ENCODE assay signal across 8 mouse cellular contexts in the genomic region with DNA sequence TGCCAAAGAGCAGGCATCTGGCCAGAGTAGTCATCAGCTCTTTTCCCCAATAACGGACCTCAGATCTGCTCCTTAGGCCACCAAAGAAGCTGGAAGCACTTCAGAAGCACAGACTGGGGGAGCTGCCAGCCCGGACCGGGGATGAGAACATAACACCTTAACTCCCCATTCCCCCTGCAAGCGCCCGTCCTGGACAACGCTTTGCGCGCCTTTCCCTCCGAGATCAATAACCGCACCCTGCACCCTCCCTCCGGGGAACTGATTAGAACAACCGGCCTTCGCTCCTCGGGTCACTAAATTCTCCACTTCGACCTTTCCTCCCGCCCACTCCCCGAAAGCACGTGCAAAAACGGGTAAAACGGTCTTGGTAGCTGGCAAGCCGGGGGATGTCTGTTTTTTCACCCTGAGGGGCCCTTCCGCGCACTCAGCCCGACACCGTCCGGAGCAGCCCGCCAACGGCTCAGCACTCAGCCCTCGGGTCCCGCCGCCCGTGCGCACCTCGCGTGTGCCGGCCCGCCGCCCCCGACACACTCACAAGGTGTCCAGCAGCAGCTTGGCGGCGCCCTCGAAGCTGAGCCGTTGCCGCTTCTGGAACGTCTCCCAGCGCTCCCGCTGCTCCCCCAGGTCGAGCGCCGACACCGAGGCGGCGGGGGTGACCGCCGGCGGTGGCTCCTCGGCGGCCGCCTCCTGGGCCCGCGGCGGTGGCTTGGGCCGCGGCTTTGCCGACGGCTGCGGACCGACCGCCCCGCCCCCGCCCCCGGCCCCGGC. TPM values are rescaled to one million over a fixed set of nuclear protein-coding genes. Genes with fewer than 3 reads are reported as not detected.
DNase-seq lines count a peak whose midpoint lies in the region; ATAC-seq and TF ChIP-seq lines count a peak whose summit lies in the region.

No protein-coding gene starts in this region.

- ATAC-seq in inflammation-experienced regulatory T-cells, adult 6 months = peak; percentile 53
- peak; percentile 78 for ATAC-seq in limb, embryonic 14.5 days (ENCODE audit: low FRiP score, low read depth)
- ATAC-seq in midbrain, embryonic 13.5 days = peak; percentile 88

- no peak for TF ChIP-seq POLR2A in limb, embryonic 14.5 days (IDR thresholded peaks at IDR 0.05; ENCODE audit: borderline replicate concordance, extremely low read depth, insufficient read depth, insufficient read length)

- H3K27me3 ChIP-seq in limb, embryonic 14.5 days (ENCODE audit: control insufficient read depth, insufficient read depth, low read length) = 0 out of 2 replicates have a peak, but pooled peaks cover 7% of the 10 kb centered on the region
- no peaks in the 10 kb centered on the region for H3K27me3 ChIP-seq in midbrain, embryonic 13.5 days

- H3K9ac ChIP-seq in limb, embryonic 14.5 days (ENCODE audit: low read depth, low read length, severe bottlenecking) = peak overlapping the region; percentile 89
- peak overlapping the region; percentile 95 for H3K9ac ChIP-seq in midbrain, embryonic 13.5 days (replicated peaks)

- no peaks in the 10 kb centered on the region for H3K9me3 ChIP-seq in limb, embryonic 14.5 days (ENCODE audit: control insufficient read depth, low read length)
- no peaks in the 10 kb centered on the region for H3K9me3 ChIP-seq in midbrain, embryonic 13.5 days

- H3K4me1 ChIP-seq in limb, embryonic 14.5 days (ENCODE audit: control insufficient read depth, insufficient read depth, low read length) = no peaks in the 10 kb centered on the region
- H3K4me1 ChIP-seq in midbrain, embryonic 13.5 days (replicated peaks) = peaks cover 14% of the 10 kb centered on the region

- peak overlapping the region; percentile 52; the same call in 1 of the 2 replicates for H3K27ac ChIP-seq in limb, embryonic 14.5 days (replicated peaks; ENCODE audit: low read depth, low read length)
- peak overlapping the region; percentile 87 for H3K27ac ChIP-seq in midbrain, embryonic 13.5 days

- peak overlapping the region; percentile 95 for H3K4me2 ChIP-seq in limb, embryonic 14.5 days (replicated peaks; ENCODE audit: low read depth, low read length, severe bottlenecking)
- H3K4me2 ChIP-seq in midbrain, embryonic 13.5 days (replicated peaks) = peak overlapping the region; percentile 80

- no peaks in the 10 kb centered on the region for H3K36me3 ChIP-seq in limb, embryonic 14.5 days (ENCODE audit: control insufficient read depth, insufficient read depth, low read length)
- H3K36me3 ChIP-seq in midbrain, embryonic 13.5 days = peaks cover 11% of the 10 kb centered on the region

- WGBS in limb, embryonic 14.5 days = under 1% methylated on average over 47 of the region's 73 CpGs
- under 1% methylated on average over 55 of the region's 73 CpGs for WGBS in midbrain, embryonic 13.5 days

- peak; percentile 23 to 40 for DNase-seq in layer of hippocampus, adult 18-20 months (ENCODE audit: low spot score in 2 of 2)
- DNase-seq in layer of hippocampus, adult 9-11 months = no peak
- peak; percentile 71 for DNase-seq in embryo, embryonic 10.5 days (ENCODE audit: low spot score)
- peak; percentile 60 for DNase-seq in gastrocnemius, postnatal 25 days
- no peak for DNase-seq in limb, embryonic 14.5 days (ENCODE audit: low spot score)
- DNase-seq in spleen, postnatal 10 days (ENCODE audit: low spot score in 2 of 2) = peak; percentile 72 to 82

- H3K4me3 ChIP-seq in limb, embryonic 14.5 days (replicated peaks; ENCODE audit: low read length) = peak overlapping the region; percentile 75
- H3K4me3 ChIP-seq in midbrain, embryonic 13.5 days (replicated peaks) = peak overlapping the region; percentile 82

RNA-seq across cellular contexts. Expression of gene Cenpv, which starts 0.6 kb away (rescaled TPM):
- 10 to 100 TPM; 37.5 to 42.7 TPM for total RNA-seq in layer of hippocampus, adult 18-20 months (2021)
- total RNA-seq in gastrocnemius, postnatal 25 days (2021) = 10 to 100 TPM; 18.9 to 24.0 TPM
- polyA plus RNA-seq in inflammation-experienced regulatory T-cells, adult 6 months (2017; shearing (Covaris generic)) = 1 to 10 TPM in 1 of 3 experiments, under 1 TPM in 1, not detected in 1; 0.40 to 2.0 TPM
- polyA plus RNA-seq in limb, embryonic 14.5 days (2012; rRNA removed) = 40.5 and 47.6 TPM in 2 replicates
- 26.7 and 27.0 TPM in 2 replicates for polyA plus RNA-seq in limb, embryonic 14.5 days (2014; fragmentation: Nextera tagmentation; extraction: Ambion mirVana)
- 52.8 and 65.6 TPM in 2 replicates for polyA plus RNA-seq in midbrain, embryonic 13.5 days (2015; fragmentation: Nextera tagmentation; extraction: Ambion mirVana)

RNA-seq across cellular contexts. Expression of gene Ubb, which starts 12.5 kb away (rescaled TPM):
- total RNA-seq in layer of hippocampus, adult 18-20 months (2021) = 1,000 to 10,000 TPM; 1,877 to 1,910 TPM
- total RNA-seq in gastrocnemius, postnatal 25 days (2021) = 100 to 1,000 TPM; 692 to 747 TPM
- 1,000 to 10,000 TPM; 5,207 to 7,023 (median 5,768) TPM for polyA plus RNA-seq in inflammation-experienced regulatory T-cells, adult 6 months (2017; shearing (Covaris generic))
- 3,111 and 3,234 TPM in 2 replicates for polyA plus RNA-seq in limb, embryonic 14.5 days (2012; rRNA removed)
- polyA plus RNA-seq in limb, embryonic 14.5 days (2014; fragmentation: Nextera tagmentation; extraction: Ambion mirVana) = 3,423 and 3,655 TPM in 2 replicates
- polyA plus RNA-seq in midbrain, embryonic 13.5 days (2015; fragmentation: Nextera tagmentation; extraction: Ambion mirVana) = 4,691 and 4,901 TPM in 2 replicates

RNA-seq across cellular contexts. Expression of gene Trpv2, which starts 35.8 kb away (rescaled TPM):
- 10 to 100 TPM; 12.8 to 14.9 TPM for total RNA-seq in layer of hippocampus, adult 18-20 months (2021)
- total RNA-seq in gastrocnemius, postnatal 25 days (2021) = 1 to 10 TPM in 1 of 2 experiments, under 1 TPM in 1; 0.97 to 1.5 TPM
- 100 to 1,000 TPM in 1 of 3 experiments, 10 to 100 TPM in 2; 73.0 to 108 (median 73.7) TPM for polyA plus RNA-seq in inflammation-experienced regulatory T-cells, adult 6 months (2017; shearing (Covaris generic))
- polyA plus RNA-seq in limb, embryonic 14.5 days (2012; rRNA removed) = 2.7 and 2.8 TPM in 2 replicates
- polyA plus RNA-seq in limb, embryonic 14.5 days (2014; fragmentation: Nextera tagmentation; extraction: Ambion mirVana) = 2.9 and 4.3 TPM in 2 replicates
- 20.7 TPM in 2 replicates for polyA plus RNA-seq in midbrain, embryonic 13.5 days (2015; fragmentation: Nextera tagmentation; extraction: Ambion mirVana)

Comparison
In these comparisons a context has a peak if more than half of its experiments do, and no peak if none do; other contexts are left out.
1. DNase-seq: peak in layer of hippocampus, adult 18-20 months (2 of 2), embryo, embryonic 10.5 days (single experiment), gastrocnemius, postnatal 25 days (single experiment) and spleen, postnatal 10 days (2 of 2); none in layer of hippocampus, adult 9-11 months (single experiment) and limb, embryonic 14.5 days (single experiment).
2. RNA of gene Cenpv, which starts 0.6 kb away (polyA plus RNA-seq): 52.8 to 65.6 TPM in midbrain, embryonic 13.5 days and 26.7 to 47.6 TPM in limb, embryonic 14.5 days; 0.40 to 2.0 TPM in inflammation-experienced regulatory T-cells, adult 6 months; every median in the first group is over 4 times any median in the second.
3. Peak in every context shown above with its lines, with median percentiles within 50 percentile points of each other: ATAC-seq.